In the genomic region with DNA sequence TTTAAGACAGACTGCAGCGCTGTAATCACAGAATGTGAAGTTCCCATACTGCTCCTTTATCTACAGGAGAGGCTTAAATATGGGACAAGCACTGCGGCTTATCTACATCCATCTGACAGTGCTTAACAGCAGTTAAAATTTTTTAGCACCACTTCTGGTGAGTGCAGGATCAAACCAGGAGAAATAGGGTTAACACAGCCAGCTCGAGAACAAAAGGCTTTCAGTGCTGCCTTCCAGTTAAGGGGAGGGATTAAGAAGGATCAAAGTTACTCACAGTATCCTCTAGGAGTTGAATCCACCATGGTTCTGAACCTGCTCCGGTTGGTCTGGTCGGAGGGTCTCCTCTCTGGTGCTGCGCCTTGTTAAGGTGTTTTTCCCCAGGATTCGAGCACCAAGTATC, we compare ENCODE assay signal across 8 mouse cellular contexts. TPM values are rescaled to one million over a fixed set of nuclear protein-coding genes. Genes with fewer than 3 reads are reported as not detected.
DNase-seq lines count a peak whose midpoint lies in the region; ATAC-seq and TF ChIP-seq lines count a peak whose summit lies in the region.
"Not testable (repeated sequence)": the region's sequence is repeated elsewhere in the genome, so short reads cannot be mapped to it uniquely, and the experiment has no call there.

No protein-coding gene starts in this region.

- H3K79me2 ChIP-seq in heart, adult 2 months (replicated peaks; ENCODE audit: control insufficient read depth, insufficient read depth, low read length), result not testable (repeated sequence)

- H3K27me3 ChIP-seq in embryonic facial prominence, embryonic 15.5 days; heart, adult 2 months (ENCODE audit: control insufficient read depth, insufficient read depth, low read length); hindbrain, embryonic 12.5 days; kidney, embryonic 16.5 days (ENCODE audit: insufficient read depth, low read length); liver, embryonic 13.5 days; midbrain, embryonic 12.5 days: not testable (repeated sequence)

- not testable (repeated sequence) for TF ChIP-seq POLR2A in heart, adult 2 months (IDR thresholded peaks at IDR 0.05; ENCODE audit: insufficient read depth, low read depth, low read length)

- ATAC-seq in embryonic facial prominence, embryonic 15.5 days (ENCODE audit: insufficient number of reproducible peaks, low FRiP score, low TSS enrichment, low read depth); hindbrain, embryonic 12.5 days (ENCODE audit: low FRiP score); kidney, embryonic 16.5 days (ENCODE audit: low FRiP score, low TSS enrichment); liver, embryonic 13.5 days (ENCODE audit: low read depth); midbrain, embryonic 12.5 days (ENCODE audit: low FRiP score, low read depth): not testable (repeated sequence)

- H3K4me1 ChIP-seq in embryonic facial prominence, embryonic 15.5 days; heart, adult 2 months (ENCODE audit: control insufficient read depth, insufficient read depth, low read length); hindbrain, embryonic 12.5 days; kidney, embryonic 16.5 days (ENCODE audit: insufficient read depth, low read length); liver, embryonic 13.5 days (replicated peaks); midbrain, embryonic 12.5 days: not testable (repeated sequence)

- peak; percentile 1 for DNase-seq in brain, adult 2 months (ENCODE audit: low read depth, low spot score)
- DNase-seq in heart, adult 2 months; liver, embryonic 13.5 days: not testable (repeated sequence)
- DNase-seq in retina, embryonic 14.5 days (ENCODE audit: low spot score), result peak; percentile 1

- not testable (repeated sequence) for TF ChIP-seq CTCF in heart, adult 2 months (IDR thresholded peaks at IDR 0.05)

- not testable (repeated sequence) for TF ChIP-seq EP300 in heart, adult 2 months (IDR thresholded peaks at IDR 0.05; ENCODE audit: insufficient read depth, low read depth, low read length)

- intact Hi-C loops in heart, adult 2 months (cut with DNase I), result not testable (repeated sequence)

- H3K4me2 ChIP-seq in embryonic facial prominence, embryonic 15.5 days (replicated peaks), result peak overlapping the region; percentile 42
- H3K4me2 ChIP-seq in hindbrain, embryonic 12.5 days (replicated peaks), result peak overlapping the region; percentile 45
- peak overlapping the region; percentile 50 for H3K4me2 ChIP-seq in kidney, embryonic 16.5 days (replicated peaks; ENCODE audit: low read depth, low read length)
- peak overlapping the region; percentile 63 for H3K4me2 ChIP-seq in liver, embryonic 13.5 days
- H3K4me2 ChIP-seq in midbrain, embryonic 12.5 days (replicated peaks), result peak overlapping the region; percentile 46

- not testable (repeated sequence) for H3K27ac ChIP-seq in embryonic facial prominence, embryonic 15.5 days (replicated peaks); kidney, embryonic 16.5 days (ENCODE audit: low read length); liver, embryonic 13.5 days
- H3K27ac ChIP-seq in heart, adult 2 months, result peak overlapping the region; percentile 89; the same call in 1 of the 2 replicates
- H3K27ac ChIP-seq in hindbrain, embryonic 12.5 days, result peak overlapping the region; percentile 95
- H3K27ac ChIP-seq in midbrain, embryonic 12.5 days (replicated peaks), result peak overlapping the region; percentile 97; the same call in 1 of the 2 replicates

- 11% methylated on average over 7 of the region's 7 CpGs for WGBS in embryonic facial prominence, embryonic 15.5 days
- WGBS in heart, adult 2 months, result 12% methylated on average over 7 of the region's 7 CpGs
- WGBS in hindbrain, embryonic 12.5 days, result 13% methylated on average over 7 of the region's 7 CpGs
- WGBS in kidney, embryonic 16.5 days, result 15% methylated on average over 7 of the region's 7 CpGs
- 20% methylated on average over 7 of the region's 7 CpGs for WGBS in liver, embryonic 13.5 days (ENCODE audit: insufficient replicate concordance)
- WGBS in midbrain, embryonic 12.5 days, result 17% methylated on average over 7 of the region's 7 CpGs

- H3K9me3 ChIP-seq in embryonic facial prominence, embryonic 15.5 days (replicated peaks); hindbrain, embryonic 12.5 days (replicated peaks); kidney, embryonic 16.5 days (ENCODE audit: low read length); liver, embryonic 13.5 days (replicated peaks); midbrain, embryonic 12.5 days: not testable (repeated sequence)

- not testable (repeated sequence) for H3K36me3 ChIP-seq in embryonic facial prominence, embryonic 15.5 days; heart, adult 2 months (ENCODE audit: control insufficient read depth, insufficient read depth, low read length); hindbrain, embryonic 12.5 days; kidney, embryonic 16.5 days (ENCODE audit: insufficient read depth, low read length); liver, embryonic 13.5 days; midbrain, embryonic 12.5 days

- peak overlapping the region; percentile 54 for H3K4me3 ChIP-seq in embryonic facial prominence, embryonic 15.5 days (replicated peaks)
- H3K4me3 ChIP-seq in heart, adult 2 months, result peak overlapping the region; percentile 64
- H3K4me3 ChIP-seq in hindbrain, embryonic 12.5 days, result peak overlapping the region; percentile 53
- H3K4me3 ChIP-seq in kidney, embryonic 16.5 days (ENCODE audit: low read length), result peak overlapping the region; percentile 56
- peak overlapping the region; percentile 71 for H3K4me3 ChIP-seq in liver, embryonic 13.5 days (replicated peaks)
- H3K4me3 ChIP-seq in midbrain, embryonic 12.5 days, result peak overlapping the region; percentile 55

- H3K9ac ChIP-seq in embryonic facial prominence, embryonic 15.5 days; heart, adult 2 months (ENCODE audit: low read depth, low read length); liver, embryonic 13.5 days: not testable (repeated sequence)
- H3K9ac ChIP-seq in hindbrain, embryonic 12.5 days, result peak overlapping the region; percentile 65
- H3K9ac ChIP-seq in kidney, embryonic 16.5 days (replicated peaks; ENCODE audit: low read length), result peak overlapping the region; percentile 64
- H3K9ac ChIP-seq in midbrain, embryonic 12.5 days (replicated peaks), result peak overlapping the region; percentile 61

RNA-seq across cellular contexts. Expression of gene Cldn34c1, which starts 1.4 kb away (rescaled TPM):
- 11.6 and 13.3 TPM in 2 replicates for polyA plus RNA-seq in embryonic facial prominence, embryonic 15.5 days (2015; fragmentation: Nextera tagmentation; extraction: Ambion mirVana)
- total RNA-seq in heart, adult 2 months (2021), result 1 to 10 TPM; 1.3 to 3.9 TPM
- 3.4 and 5.2 TPM in 2 replicates for polyA plus RNA-seq in heart, adult 2 months (2012; rRNA removed)
- 36.8 and 38.5 TPM in 2 replicates for polyA plus RNA-seq in hindbrain, embryonic 12.5 days (2016; fragmentation: Nextera tagmentation; extraction: Ambion mirVana)
- polyA plus RNA-seq in kidney, embryonic 16.5 days (2015; fragmentation: Nextera tagmentation; extraction: Ambion mirVana), result 14.1 and 14.2 TPM in 2 replicates
- polyA plus RNA-seq in liver, embryonic 13.5 days (2015; fragmentation: Nextera tagmentation; extraction: Ambion mirVana), result 5.2 and 6.2 TPM in 2 replicates
- polyA plus RNA-seq in midbrain, embryonic 12.5 days (2016; fragmentation: Nextera tagmentation; extraction: Ambion mirVana), result 31.5 and 32.7 TPM in 2 replicates
